Mouse (Mus musculus) liver, embryonic 14.5 days (tissue): ENCODE data around the gene Ccl27a.
"Not testable (repeated sequence)": the region's sequence is repeated elsewhere in the genome, so short reads cannot be mapped to it uniquely, and the experiment has no call there.

Experiments used
- CTCF ChIP-seq: IDR thresholded peaks from 2 replicates; pipeline ENCODE4 v1.5.1; 2016; ENCODE audit warnings: antibody characterized with exemption, low read depth, control low read depth
- EP300 ChIP-seq: IDR thresholded peaks from 2 replicates; pipeline ENCODE4 v1.6.1; 2016; ENCODE audit warnings: antibody characterized with exemption, low read depth

- not testable (repeated sequence) for TF ChIP-seq CTCF, EP300
Observed at GRCm38 (mm10) chr4:41762688-41763114, 11.3 kb downstream of the Ccl27a start.
